Mouse (Mus musculus) midbrain, embryonic 12.5 days (tissue): ENCODE measurements around the gene Tacr2. TPM values are rescaled to one million over a fixed set of nuclear protein-coding genes. Genes with fewer than 3 reads are reported as not detected.

Experiments used
- ATAC-seq: fragments of 200-750 bp; cut with Nextera tagmentation; 2 replicates; pipeline ENCODE4 v1.8.0; 2017; ENCODE audit warnings: low read depth, moderate TSS enrichment, moderate library complexity; ENCODE audit not compliant: low FRiP score
- H3K27ac ChIP-seq: fragments of 300-500 bp; sonication (generic); replicated peaks from 2 replicates; pipeline ENCODE4 v1.5.1; 2016; ENCODE audit warnings: mild to moderate bottlenecking
- H3K27me3 ChIP-seq: fragments of 300-500 bp; sonication (generic); 2 replicates; pipeline ENCODE4 v1.6.1; 2016; ENCODE audit warnings: mild to moderate bottlenecking
- H3K36me3 ChIP-seq: fragments of 300-500 bp; sonication (generic); 2 replicates; pipeline ENCODE4 v1.6.1; 2016
- H3K4me1 ChIP-seq: fragments of 300-500 bp; sonication (generic); 2 replicates; pipeline ENCODE4 v1.6.1; 2016
- H3K4me2 ChIP-seq: fragments of 300-500 bp; sonication (generic); replicated peaks from 2 replicates; pipeline ENCODE4 v1.6.1; 2016; ENCODE audit warnings: mild to moderate bottlenecking, moderate library complexity
- H3K4me3 ChIP-seq: fragments of 300-500 bp; sonication (generic); 2 replicates; pipeline ENCODE4 v1.5.1; 2016; ENCODE audit warnings: mild to moderate bottlenecking
- H3K9ac ChIP-seq: fragments of 300-500 bp; sonication (generic); replicated peaks from 2 replicates; pipeline ENCODE4 v1.6.1; 2016; ENCODE audit warnings: mild to moderate bottlenecking, moderate library complexity
- H3K9me3 ChIP-seq: fragments of 300-500 bp; sonication (generic); 2 replicates; pipeline ENCODE4 v1.6.1; 2016; ENCODE audit warnings: mild to moderate bottlenecking
- WGBS: fragments of 180-500 bp; shearing (Covaris S2); methylation state at CpG from one replicate; pipeline ENCODE4 v1.1.7; 2016; 5-methylcytosine and 5-hydroxymethylcytosine counted together
- polyA plus RNA-seq: library from polyadenylated mRNA; unstranded; fragments of >200 nt; fragmentation: Nextera tagmentation; extraction: Ambion mirVana; gene quantifications from 2 replicates; pipeline ENCODE4 v1.2.1, GENCODE M21; 2016

Gene Tacr2
- polyA plus RNA-seq, 1 experiment from 2014 or later: not detected

DNA sequence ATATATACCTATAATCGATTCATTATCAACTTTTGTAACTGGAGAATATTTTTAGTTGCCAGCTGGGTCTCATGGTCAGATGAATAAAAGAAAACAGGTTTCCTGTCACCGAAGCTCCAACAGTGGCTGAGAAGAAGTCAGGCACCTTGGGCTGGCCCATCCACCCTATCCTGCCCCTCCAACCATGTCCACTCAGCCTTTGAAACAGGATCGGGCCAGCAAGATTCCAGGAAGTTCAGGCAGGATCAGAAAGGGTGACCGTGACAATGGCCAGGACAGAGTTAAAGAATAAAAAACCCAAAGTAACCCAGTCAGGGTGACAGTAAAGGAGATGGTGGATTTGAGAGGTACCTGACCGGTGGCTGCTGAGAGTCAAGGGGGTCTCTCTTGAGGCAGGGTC is 57.4 kb downstream of the Tacr2 start:
- Histone ChIP-seq H3K4me1 (peaks cover 14% of the 10 kb centered on the region; the same call in 1 of the 2 replicates), H3K27ac (no peak overlapping the region), H3K4me2 (no peak overlapping the region), H3K36me3 (no peaks in the 10 kb centered on the region), H3K27me3 (no peaks in the 10 kb centered on the region), H3K9ac (no peak overlapping the region), H3K4me3 (no peak overlapping the region), H3K9me3 (no peaks in the 10 kb centered on the region)
- ATAC-seq: no peak
- WGBS: 89% methylated on average over 5 of the region's 5 CpGs

DNA sequence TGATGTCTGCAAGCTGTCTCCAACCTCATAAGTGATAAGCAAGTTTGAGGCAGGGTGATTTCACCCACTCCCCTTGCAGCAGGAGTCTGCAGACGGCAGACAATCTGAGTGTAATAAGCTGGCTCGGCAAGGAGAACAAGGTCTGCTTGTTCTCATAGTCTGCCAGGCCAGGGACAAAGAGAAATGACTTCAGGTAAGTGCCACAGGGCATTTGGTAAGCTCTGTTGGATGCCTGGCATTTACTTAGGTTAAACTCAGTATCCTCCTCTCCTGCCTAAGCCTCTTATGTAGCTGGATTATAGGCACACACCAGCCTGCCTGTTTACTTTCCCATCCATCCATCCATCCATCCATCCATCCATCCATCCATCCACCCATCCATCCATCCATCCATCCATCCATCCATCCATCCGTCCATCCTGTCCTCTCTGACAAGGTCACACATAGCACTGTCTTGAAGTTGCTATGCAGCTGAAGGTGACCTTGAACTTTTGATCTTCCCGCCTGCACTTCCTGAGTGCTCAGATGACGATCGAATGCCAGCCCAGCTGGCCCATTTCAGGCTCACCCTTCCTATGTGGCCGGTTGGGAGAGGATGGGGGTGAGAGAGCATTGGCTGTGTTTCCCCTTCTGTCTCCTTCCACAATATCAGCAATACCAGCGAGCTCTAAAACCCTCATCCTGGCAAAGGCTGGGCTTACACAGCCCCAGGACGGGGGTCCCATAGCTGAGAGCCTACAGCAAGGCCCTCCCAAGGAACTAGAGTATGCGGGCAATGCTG is 58.2 kb downstream of the Tacr2 start:
- no peak overlapping the region for H3K27ac ChIP-seq
- no peak overlapping the region for H3K4me3 ChIP-seq
- ATAC-seq: no peak
- H3K9me3 ChIP-seq: no peaks in the 10 kb centered on the region
- no peaks in the 10 kb centered on the region for H3K27me3 ChIP-seq
- 86% methylated on average over 10 of the region's 10 CpGs for WGBS
- H3K4me2 ChIP-seq: no peak overlapping the region
- peaks cover 14% of the 10 kb centered on the region; the same call in 1 of the 2 replicates for H3K4me1 ChIP-seq
- no peaks in the 10 kb centered on the region for H3K36me3 ChIP-seq
- H3K9ac ChIP-seq: no peak overlapping the region

GRCm38 (mm10) chr10:62311464-62311863 is 59.2 kb downstream of the Tacr2 start:
- no peak overlapping the region for H3K4me3 ChIP-seq
- no peak for ATAC-seq
- H3K4me1 ChIP-seq: peaks cover 14% of the 10 kb centered on the region; the same call in 1 of the 2 replicates
- H3K27ac ChIP-seq: no peak overlapping the region
- no peaks in the 10 kb centered on the region for H3K27me3 ChIP-seq
- WGBS: 54% methylated on average over 6 of the region's 6 CpGs
- H3K9ac ChIP-seq: no peak overlapping the region
- H3K36me3 ChIP-seq: no peaks in the 10 kb centered on the region
- H3K9me3 ChIP-seq: no peaks in the 10 kb centered on the region
- H3K4me2 ChIP-seq: no peak overlapping the region

DNA sequence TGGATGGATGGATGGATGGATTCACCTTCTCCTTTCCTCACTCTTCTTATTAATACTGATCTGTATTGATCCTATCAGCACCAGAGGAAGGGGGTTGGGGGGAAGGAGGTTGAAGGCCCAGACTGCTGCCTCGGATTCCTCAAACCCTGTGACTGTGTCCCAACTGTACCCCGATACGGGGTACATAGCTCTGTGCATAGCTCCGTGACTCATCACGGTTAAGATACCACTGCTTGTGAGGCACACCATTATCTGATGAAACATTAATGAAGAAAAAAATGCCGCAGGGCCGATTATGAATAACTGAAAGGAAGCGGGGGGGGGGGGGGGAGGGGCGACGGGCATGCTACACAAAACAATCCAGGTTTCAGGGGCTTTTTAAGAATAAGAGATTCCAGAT is 60.9 kb downstream of the Tacr2 start:
- Histone ChIP-seq H3K9ac (no peak overlapping the region), H3K4me3 (no peak overlapping the region), H3K9me3 (no peaks in the 10 kb centered on the region), H3K4me1 (peaks cover 14% of the 10 kb centered on the region; the same call in 1 of the 2 replicates), H3K4me2 (no peak overlapping the region), H3K27me3 (no peaks in the 10 kb centered on the region), H3K27ac (no peak overlapping the region), H3K36me3 (no peaks in the 10 kb centered on the region)
- 90% methylated on average over 9 of the region's 10 CpGs for WGBS
- no peak for ATAC-seq

GRCm38 (mm10) chr10:62313885-62314424 is 61.7 kb downstream of the Tacr2 start:
- H3K27ac ChIP-seq: no peak overlapping the region
- no peak for ATAC-seq
- H3K4me1 ChIP-seq: peaks cover 14% of the 10 kb centered on the region; the same call in 1 of the 2 replicates
- no peak overlapping the region for H3K9ac ChIP-seq
- 58% methylated on average over 15 of the region's 15 CpGs for WGBS
- H3K4me3 ChIP-seq: no peak overlapping the region
- no peak overlapping the region for H3K4me2 ChIP-seq
- no peaks in the 10 kb centered on the region for H3K9me3 ChIP-seq
- no peaks in the 10 kb centered on the region for H3K27me3 ChIP-seq
- no peaks in the 10 kb centered on the region for H3K36me3 ChIP-seq

Other genes with a start within 250 kb of the Tacr2 start
- 0.46 TPM in 1 of 2 replicates, not detected in the other for gene Neurog3, start 119.3 kb upstream of the Tacr2 start, polyA plus RNA-seq
- 41.0 and 41.6 TPM in 2 replicates for gene Fam241b, start 108.5 kb upstream of the Tacr2 start, polyA plus RNA-seq
- 11.7 and 12.5 TPM in 2 replicates for gene Tspan15, start 21.2 kb upstream of the Tacr2 start, polyA plus RNA-seq
- gene Hk1, start 127.5 kb downstream of the Tacr2 start, polyA plus RNA-seq: 40.6 and 44.5 TPM in 2 replicates
- 0.18 and 0.52 TPM in 2 replicates for gene Hkdc1, start 170.1 kb downstream of the Tacr2 start, polyA plus RNA-seq
- gene 4930507D05Rik, start 197.1 kb downstream of the Tacr2 start, polyA plus RNA-seq: 1.1 and 1.3 TPM in 2 replicates
- gene Supv3l1, start 197.3 kb downstream of the Tacr2 start, polyA plus RNA-seq: 27.9 and 29.2 TPM in 2 replicates
- gene Vps26a, start 234.4 kb downstream of the Tacr2 start, polyA plus RNA-seq: 80.7 and 84.2 TPM in 2 replicates